Mouse (Mus musculus) MEL (cell line): ENCODE measurements around the gene Amz2. TPM values are rescaled to one million over a fixed set of nuclear protein-coding genes. Genes with fewer than 3 reads are reported as not detected.

Experiments used
- DNase-seq: peaks from one replicate; pipeline ENCODE4 v3.0.0; 2011; ENCODE audit warnings: low read depth, low spot score
- H3K27ac ChIP-seq: 2 replicates; pipeline ENCODE4 v1.5.1; 2012; ENCODE audit warnings: low read depth, mild to moderate bottlenecking, control low read depth, low read length, moderate library complexity; ENCODE audit not compliant: control insufficient read depth
- H3K27me3 ChIP-seq, 2 experiments: fragments of 150-350 bp in 1 of 2; sonication (generic) in 1 of 2; 2 replicates each; pipeline ENCODE4 v1.6.1; 2012; ENCODE audit warnings: low read length in 2 of 2, mild to moderate bottlenecking in 2 of 2, improper control_type of control experiment in 1 of 2, moderate library complexity in 1 of 2; ENCODE audit not compliant: insufficient read depth in 2 of 2, control insufficient read depth in 1 of 2
- H3K36me3 ChIP-seq, 2 experiments: 2 replicates each; pipeline ENCODE4 v1.6.1; 2012 to 2014; ENCODE audit warnings: low read length in 2 of 2, improper control_type of control experiment in 1 of 2, inconsistent platforms in 1 of 2, mild to moderate bottlenecking in 1 of 2; ENCODE audit not compliant: insufficient read depth in 2 of 2, control insufficient read depth in 1 of 2
- H3K4me1 ChIP-seq, 2 experiments: fragments of 150-350 bp in 1 of 2; sonication (generic) in 1 of 2; 2 replicates each; pipeline ENCODE4 v1.6.1; 2012; ENCODE audit warnings: low read length in 2 of 2, improper control_type of control experiment in 1 of 2, mild to moderate bottlenecking in 1 of 2; ENCODE audit not compliant: insufficient read depth in 2 of 2, control insufficient read depth in 1 of 2
- H3K4me3 ChIP-seq, 2 experiments: fragments of 150-350 bp in 1 of 2; sonication (generic) in 1 of 2; 2 replicates each; pipeline ENCODE4 v1.5.1; 2012; ENCODE audit warnings: low read depth in 2 of 2, low read length in 2 of 2, mild to moderate bottlenecking in 2 of 2, moderate library complexity in 2 of 2, control low read depth in 1 of 2, improper control_type of control experiment in 1 of 2; ENCODE audit not compliant: control insufficient read depth in 1 of 2, insufficient read depth in 1 of 2
- H3K79me2 ChIP-seq: 2 replicates; pipeline ENCODE4 v1.6.1; 2012; ENCODE audit warnings: mild to moderate bottlenecking, low read length, moderate library complexity; ENCODE audit not compliant: control insufficient read depth, poor library complexity, insufficient read depth
- H3K9ac ChIP-seq: 2 replicates; pipeline ENCODE4 v1.6.1; 2012; ENCODE audit warnings: low read depth, mild to moderate bottlenecking, control low read depth, low read length, moderate library complexity; ENCODE audit not compliant: control insufficient read depth, poor library complexity, severe bottlenecking
- H3K9me3 ChIP-seq: fragments of 150-350 bp; sonication (generic); replicated peaks from 2 replicates; pipeline ENCODE4 v1.6.1; 2012; ENCODE audit warnings: mild to moderate bottlenecking, low read length, improper control_type of control experiment, moderate library complexity; ENCODE audit not compliant: insufficient read depth
- CHD1 ChIP-seq: IDR thresholded peaks from 2 replicates; pipeline ENCODE4 v1.6.1; 2012; ENCODE audit warnings: low read depth, mild to moderate bottlenecking, inconsistent platforms, low read length, improper control_type of control experiment
- CHD2 ChIP-seq: IDR thresholded peaks from 2 replicates; pipeline ENCODE4 v1.6.1; 2011; ENCODE audit warnings: low read length, improper control_type of control experiment
- ELF1 ChIP-seq: IDR thresholded peaks from 2 replicates; pipeline ENCODE4 v1.6.1; 2014; ENCODE audit warnings: low read depth, mild to moderate bottlenecking, inconsistent platforms, low read length, improper control_type of control experiment, moderate library complexity
- GATA1 ChIP-seq: IDR thresholded peaks from 2 replicates; pipeline ENCODE4 v1.6.1; 2011; ENCODE audit warnings: low read depth, low read length, improper control_type of control experiment
- MAFK ChIP-seq: IDR thresholded peaks from 2 replicates; pipeline ENCODE4 v1.6.1; 2011; ENCODE audit warnings: low read depth, mild to moderate bottlenecking, low read length, improper control_type of control experiment, borderline replicate concordance
- MAX ChIP-seq: IDR thresholded peaks from 2 replicates; pipeline ENCODE4 v1.6.1; 2011; ENCODE audit warnings: low read length, improper control_type of control experiment
- MYB ChIP-seq: IDR thresholded peaks from 2 replicates; pipeline ENCODE4 v1.6.1; 2011; ENCODE audit warnings: mild to moderate bottlenecking, low read depth, low read length, improper control_type of control experiment
- MYC ChIP-seq: IDR thresholded peaks from 2 replicates; pipeline ENCODE4 v1.6.1; 2011; ENCODE audit warnings: low read depth, mild to moderate bottlenecking, low read length, improper control_type of control experiment, moderate library complexity
- NELFE ChIP-seq: IDR thresholded peaks from 2 replicates; pipeline ENCODE4 v1.6.1; 2011; ENCODE audit warnings: low read depth, low read length, improper control_type of control experiment
- NRF1 ChIP-seq: IDR thresholded peaks from 2 replicates; pipeline ENCODE4 v1.6.1; 2014; ENCODE audit warnings: low read depth, mild to moderate bottlenecking, inconsistent platforms, low read length, improper control_type of control experiment, moderate library complexity; ENCODE audit not compliant: poor library complexity, insufficient read depth, severe bottlenecking
- POLR2AphosphoS2 ChIP-seq: IDR thresholded peaks from 2 replicates; pipeline ENCODE4 v1.6.1; 2011; ENCODE audit warnings: low read length, improper control_type of control experiment
- RCOR1 ChIP-seq: IDR thresholded peaks from 2 replicates; pipeline ENCODE4 v1.6.1; 2012; ENCODE audit warnings: low read depth, mild to moderate bottlenecking, inconsistent platforms, low read length, improper control_type of control experiment
- SMC3 ChIP-seq: IDR thresholded peaks from 2 replicates; pipeline ENCODE4 v1.6.1; 2011; ENCODE audit warnings: low read depth, low read length, improper control_type of control experiment
- TAL1 ChIP-seq: IDR thresholded peaks from 2 replicates; pipeline ENCODE4 v1.6.1; 2012; ENCODE audit warnings: mild to moderate bottlenecking, inconsistent platforms, low read length, moderate library complexity, mixed read lengths
- TCF12 ChIP-seq: IDR thresholded peaks from 2 replicates; pipeline ENCODE4 v1.6.1; 2014; ENCODE audit warnings: low read depth, mild to moderate bottlenecking, inconsistent platforms, low read length, improper control_type of control experiment, moderate library complexity
- UBTF ChIP-seq: IDR thresholded peaks from 2 replicates; pipeline ENCODE4 v1.6.1; 2012; ENCODE audit warnings: low read depth, mild to moderate bottlenecking, inconsistent platforms, low read length, improper control_type of control experiment, moderate library complexity, borderline replicate concordance; ENCODE audit not compliant: insufficient read depth
- USF1 ChIP-seq: IDR thresholded peaks from 2 replicates; pipeline ENCODE4 v1.6.1; 2014; ENCODE audit warnings: low read depth, mild to moderate bottlenecking, inconsistent platforms, low read length, improper control_type of control experiment, moderate library complexity
- ZC3H11A ChIP-seq: IDR thresholded peaks from 2 replicates; pipeline ENCODE4 v1.6.1; 2012; ENCODE audit warnings: low read depth, mild to moderate bottlenecking, inconsistent platforms, low read length, improper control_type of control experiment
- ZKSCAN1 ChIP-seq: IDR thresholded peaks from 2 replicates; pipeline ENCODE4 v1.6.1; 2012; ENCODE audit warnings: low read depth, mild to moderate bottlenecking, inconsistent platforms, low read length, improper control_type of control experiment, moderate library complexity
- ZNF384 ChIP-seq: IDR thresholded peaks from 2 replicates; pipeline ENCODE4 v1.6.1; 2012; ENCODE audit warnings: low read depth, mild to moderate bottlenecking, inconsistent platforms, low read length, improper control_type of control experiment
- polyA plus RNA-seq, 2 experiments: library from polyadenylated mRNA; stranded (reverse) in 1 of 2; unstranded in 1 of 2; fragments of >175 nt in 1 of 2; fragments of >200 nt in 1 of 2; gene quantifications; 2 replicates each; pipeline versions ENCODE4 v1.2.1 to v1.2.4; 2012; ENCODE audit warnings: low replicate concordance in 2 of 2, low read depth in 1 of 2; ENCODE audit not compliant: insufficient read length in 2 of 2, insufficient read depth in 1 of 2, missing spikeins in 1 of 2
- total RNA-seq: library from RNA; depleted of rRNA; stranded (reverse); fragments of 300-350 nt; gene quantifications from 2 replicates; pipeline ENCODE4 v1.2.3, GENCODE M21; 2012

Amz2 gene
- total and polyA plus RNA-seq, 3 experiments, result 40.2 to 1,743 (median 47.1) TPM

GRCm38 (mm10) chr11:109487991-109488684 is 62.4 kb downstream of the Amz2 start:
- Histone ChIP-seq H3K4me3 (no peak overlapping the region), H3K27ac (no peak overlapping the region), H3K36me3 (peaks cover 0 to 6% of the 10 kb centered on the region in 2 experiments; a peak in 2 of 4 replicates), H3K79me2 (no peaks in the 10 kb centered on the region), H3K9me3 (no peaks in the 10 kb centered on the region), H3K4me1 (peaks cover 6 to 16% of the 10 kb centered on the region in 2 experiments), H3K9ac (no peak overlapping the region), H3K27me3 (no peaks in the 10 kb centered on the region)
- TF ChIP-seq NELFE, result no peak
- no peak for TF ChIP-seq SMC3
- no peak for TF ChIP-seq TAL1
- no peak for TF ChIP-seq ZNF384
- TF ChIP-seq USF1, result no peak
- TF ChIP-seq MAX, result no peak
- TF ChIP-seq POLR2AphosphoS2, result no peak
- TF ChIP-seq CHD1, result no peak
- no peak for DNase-seq

- no peaks in the 10 kb centered on the region for H3K27me3 ChIP-seq
- no peak overlapping the region for H3K27ac ChIP-seq
- no peak overlapping the region for H3K9ac ChIP-seq
- peaks cover 0 to 12% of the 10 kb centered on the region in 2 experiments; a peak in 2 of 4 replicates for H3K36me3 ChIP-seq
- H3K4me1 ChIP-seq, result peaks cover 6 to 21% of the 10 kb centered on the region in 2 experiments
- no peak overlapping the region for H3K4me3 ChIP-seq
- TF ChIP-seq MAFK, result no peak
- no peak for TF ChIP-seq NRF1
- no peak for TF ChIP-seq MYB
- no peak for TF ChIP-seq MYC
- no peak for TF ChIP-seq ZC3H11A
- no peak for TF ChIP-seq MAX
- no peak for TF ChIP-seq TCF12
- TF ChIP-seq GATA1, result no peak
- no peak for TF ChIP-seq ZKSCAN1
- no peak for TF ChIP-seq RCOR1
- no peak for TF ChIP-seq CHD2
- TF ChIP-seq ELF1, result no peak
- no peak for TF ChIP-seq UBTF
- DNase-seq, result no peak
- no peaks in the 10 kb centered on the region for H3K79me2 ChIP-seq
- no peaks in the 10 kb centered on the region for H3K9me3 ChIP-seq
These were observed 64.0 kb downstream of the Amz2 start for GRCm38 (mm10) chr11:109489763-109490162.
